Mouse (Mus musculus) layer of hippocampus, adult 2 months (tissue): Measurements from ENCODE around the gene Ncs1. TPM values are rescaled to one million over a fixed set of nuclear protein-coding genes. Genes with fewer than 3 reads are reported as not detected.

ENCODE experiments used
- DNase-seq, 2 experiments: peaks; one replicate each; pipeline ENCODE4 v3.0.0; 2022; ENCODE audit warnings: low spot score in 2 of 2
- H3K27ac ChIP-seq: fragments of 200-600 bp; 2 replicates; pipeline ENCODE4 v1.8.1; 2022
- H3K4me3 ChIP-seq: fragments of 200-600 bp; 2 replicates; pipeline ENCODE4 v1.8.1; 2022; ENCODE audit warnings: mild to moderate bottlenecking
- CTCF ChIP-seq: fragments of 200-600 bp; conservative IDR thresholded peaks from 2 replicates; pipeline ENCODE4 v1.8.1; 2022; ENCODE audit warnings: antibody characterized with exemption, mild to moderate bottlenecking, moderate library complexity
- total RNA-seq, 2 experiments: library from RNA; stranded (reverse); gene quantifications; 2 replicates each; pipeline ENCODE4 v1.2.3; 2021

Gene Ncs1
- total RNA-seq, 2 experiments from 2014 or later: 285 to 294 TPM

DNA sequence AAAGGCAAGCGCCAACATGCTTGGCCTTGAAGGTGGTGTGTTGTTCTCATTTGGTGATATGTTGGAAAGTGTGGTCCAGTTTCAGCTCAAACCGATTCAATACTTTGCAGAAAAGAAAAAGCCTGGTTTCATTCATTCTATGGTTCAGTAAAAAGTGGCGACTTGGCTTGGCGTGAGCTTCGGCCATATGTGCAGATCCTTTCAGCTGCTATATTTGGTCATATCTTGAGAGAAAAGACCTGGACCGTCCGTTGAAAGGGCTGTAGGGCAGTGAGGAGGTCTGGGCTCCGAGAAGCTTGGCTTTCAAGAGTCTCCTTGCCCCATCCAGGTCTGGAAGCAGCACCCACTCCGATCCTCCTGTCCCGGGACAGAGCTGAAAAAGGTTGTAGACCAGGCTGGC, 24.2 kb downstream of the Ncs1 start:
- H3K4me3 ChIP-seq: no peak overlapping the region
- DNase-seq: no peak
- no peak for TF ChIP-seq CTCF
- H3K27ac ChIP-seq: peak overlapping the region; percentile 67; the same call in 1 of the 2 replicates

DNA sequence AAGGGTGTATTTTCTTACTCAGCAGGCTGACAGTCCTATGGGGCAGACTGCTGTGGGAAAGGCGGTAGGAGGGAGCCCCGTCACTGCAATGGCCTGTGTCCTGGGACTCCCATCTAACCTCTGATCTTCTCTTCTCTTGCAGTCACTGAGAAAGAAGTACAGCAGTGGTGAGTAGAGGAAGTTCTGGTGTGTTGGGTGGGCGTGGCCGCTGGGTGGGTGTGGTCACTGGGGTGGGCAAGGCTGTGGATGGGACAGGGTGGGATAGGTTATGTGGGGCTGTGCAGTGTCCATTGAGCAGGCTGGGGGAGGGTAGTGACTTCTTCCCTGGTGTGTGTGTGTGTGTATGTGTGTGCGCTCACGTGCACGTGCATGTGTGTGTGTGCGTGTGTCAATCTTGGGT, 24.8 kb downstream of the Ncs1 start:
- Histone ChIP-seq H3K4me3 (no peak overlapping the region), H3K27ac (no peak overlapping the region)
- DNase-seq: no peak
- no peak for TF ChIP-seq CTCF

DNA sequence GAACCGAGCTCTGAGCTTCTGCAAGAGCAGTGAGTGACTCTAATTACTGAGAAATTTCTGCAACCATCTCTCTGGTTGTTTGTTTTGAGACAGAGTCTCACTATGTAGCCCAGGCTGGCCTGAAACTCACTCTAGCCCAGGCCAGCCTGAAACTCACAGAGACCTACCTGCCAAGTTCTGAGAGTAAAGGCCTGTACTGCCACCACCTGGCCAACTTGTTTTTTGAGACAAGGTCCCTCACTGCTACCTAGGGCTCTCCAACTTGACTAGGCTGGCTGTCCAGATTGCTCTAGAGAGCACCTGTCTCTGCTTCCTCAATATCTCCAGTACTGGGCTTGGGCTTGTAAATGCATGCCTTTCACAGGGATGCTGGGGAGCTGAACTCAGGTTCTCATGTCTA, 25.4 kb downstream of the Ncs1 start:
- Histone ChIP-seq H3K4me3 (no peak overlapping the region), H3K27ac (0 out of 2 replicates have a peak overlapping the region, but pooled peaks have one; percentile 7)
- DNase-seq: no peak
- TF ChIP-seq CTCF: peak; percentile 58

DNA sequence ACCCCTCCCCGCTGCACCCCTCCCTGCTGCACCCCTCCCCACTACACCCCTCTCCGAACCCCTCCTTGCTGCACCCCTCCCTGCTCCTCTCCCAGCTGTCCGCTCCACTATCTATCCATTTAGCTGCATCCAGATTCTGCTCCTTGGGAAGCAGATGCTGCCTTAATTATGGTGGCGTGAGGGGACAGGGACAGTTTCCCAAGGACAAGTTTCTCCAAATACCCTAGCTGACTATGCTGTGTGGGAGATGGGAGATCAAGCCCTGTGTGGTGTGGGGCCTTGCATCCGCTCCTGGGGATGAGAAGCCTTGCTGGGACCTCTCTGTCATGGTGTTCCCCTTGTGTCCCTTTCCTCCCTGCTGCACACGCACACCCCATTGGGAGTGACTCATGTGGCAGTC, 29.4 kb downstream of the Ncs1 start:
- H3K4me3 ChIP-seq: no peak overlapping the region
- TF ChIP-seq CTCF: no peak
- H3K27ac ChIP-seq: peak overlapping the region; percentile 32; the same call in 1 of the 2 replicates

DNA sequence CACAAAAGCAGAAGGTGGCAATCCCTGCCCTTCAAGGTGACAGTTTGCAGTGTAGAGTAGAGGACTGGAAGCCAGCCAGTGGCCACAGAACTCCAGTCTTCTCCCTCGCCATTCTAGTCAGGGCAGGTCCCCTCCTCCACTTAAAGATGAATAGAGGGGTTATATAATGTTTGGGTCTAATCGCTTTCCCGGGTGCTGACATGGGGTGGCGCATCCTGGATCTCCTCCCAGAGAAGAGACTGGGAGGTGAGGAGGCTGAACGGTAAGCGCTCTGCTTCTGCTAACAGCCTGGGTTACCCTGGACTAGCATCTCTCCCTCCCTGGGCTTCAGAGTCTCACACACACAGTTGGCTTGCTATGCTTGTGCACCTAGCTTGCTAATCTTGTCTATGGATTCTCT, 32.2 kb downstream of the Ncs1 start:
- peak overlapping the region; percentile 89 for H3K27ac ChIP-seq
- TF ChIP-seq CTCF: 0 out of 2 replicates have a peak, but pooled peaks have one; percentile 8
- peak in 1 of 2 experiments; percentile 39 for DNase-seq
- no peak overlapping the region for H3K4me3 ChIP-seq

More for the DNA sequence above, 29.4 kb downstream of the Ncs1 start:
- peak in 1 of 2 experiments; percentile 10 for DNase-seq

DNA sequence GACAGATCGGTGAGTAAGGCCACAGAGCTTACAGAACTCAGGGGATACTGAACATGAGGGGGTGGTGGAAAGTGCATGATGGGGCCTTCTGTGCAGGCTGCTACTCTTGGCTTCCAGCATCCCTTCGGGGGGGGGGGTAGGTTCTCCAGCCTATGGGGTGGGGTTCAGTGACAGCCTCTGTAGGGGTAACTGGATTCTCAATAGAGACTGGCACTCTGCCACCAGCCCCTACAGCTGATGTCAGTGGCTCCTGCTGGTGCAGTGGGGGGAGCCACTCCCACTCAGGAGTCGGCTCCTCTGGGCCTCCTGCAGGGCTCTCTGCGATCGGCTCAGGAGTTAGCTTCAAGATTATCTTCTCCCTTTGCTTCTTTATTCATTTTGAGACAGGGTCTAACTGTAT, 32.9 kb downstream of the Ncs1 start:
- no peak overlapping the region for H3K4me3 ChIP-seq
- H3K27ac ChIP-seq: peak overlapping the region; percentile 89
- TF ChIP-seq CTCF: no peak
- DNase-seq: peak in 1 of 2 experiments; percentile 56

DNA sequence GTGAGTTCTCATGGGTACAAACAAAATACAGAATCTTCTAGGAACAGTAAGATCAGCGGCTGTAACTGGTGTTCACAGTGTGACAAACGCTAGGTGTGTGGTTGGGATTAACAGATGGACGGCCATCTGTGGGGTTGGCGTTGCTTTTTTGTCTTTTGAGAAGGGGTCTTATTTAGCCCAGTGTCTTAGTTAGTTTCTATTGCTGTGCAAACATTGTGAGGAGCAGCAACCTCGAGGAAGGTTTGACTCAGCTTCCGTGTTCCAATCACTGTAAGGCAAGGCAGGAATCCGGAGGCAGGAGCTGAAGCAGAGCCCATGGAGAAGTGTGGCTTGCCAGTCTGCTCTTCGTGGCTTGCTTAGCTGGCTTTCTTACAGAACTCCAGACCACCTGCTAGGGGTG, 35.5 kb downstream of the Ncs1 start:
- no peak for TF ChIP-seq CTCF
- no peak overlapping the region for H3K4me3 ChIP-seq
- no peak for DNase-seq
- peak overlapping the region; percentile 79 for H3K27ac ChIP-seq

DNA sequence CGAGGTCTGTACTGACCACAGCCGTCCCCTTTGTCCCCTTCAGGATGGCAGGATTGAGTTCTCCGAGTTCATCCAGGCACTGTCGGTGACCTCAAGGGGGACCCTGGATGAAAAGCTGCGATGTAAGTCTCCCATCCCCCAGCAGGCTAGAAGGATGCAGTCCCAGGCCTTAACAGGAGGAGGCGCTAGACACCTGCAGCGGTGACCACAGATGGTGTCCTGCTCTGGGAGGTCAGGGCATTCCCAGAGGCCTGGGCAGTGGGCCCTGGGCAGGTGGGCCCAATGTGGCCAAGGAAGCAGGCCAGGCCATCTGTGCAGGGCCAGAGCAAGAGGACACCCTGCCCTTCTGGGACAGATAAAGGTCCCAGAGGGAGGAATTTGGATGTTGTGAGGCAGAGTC, 36.6 kb downstream of the Ncs1 start:
- TF ChIP-seq CTCF: peak; percentile 68
- DNase-seq: no peak
- Histone ChIP-seq H3K27ac (peak overlapping the region; percentile 79), H3K4me3 (no peak overlapping the region)

DNA sequence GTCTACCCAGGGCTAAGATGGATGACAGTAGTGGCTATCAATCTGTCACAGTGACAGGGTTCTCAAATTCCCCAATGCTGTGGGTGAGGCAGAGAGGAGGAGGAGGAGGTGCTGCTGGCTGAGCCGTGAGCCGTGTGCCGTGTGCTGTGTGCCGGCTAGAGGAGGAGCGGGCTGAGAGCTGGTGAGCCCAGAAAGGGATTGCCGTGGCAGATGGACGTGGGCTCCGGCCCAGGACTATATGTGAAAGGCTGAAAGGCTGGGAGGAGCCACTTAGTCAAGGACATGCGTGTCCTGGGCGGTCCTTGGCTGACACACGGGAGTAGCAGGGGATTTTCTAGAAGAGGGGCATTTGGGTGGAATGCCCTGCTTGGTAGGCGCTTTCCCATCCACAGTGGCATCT, 37.3 kb downstream of the Ncs1 start:
- DNase-seq: no peak
- no peak overlapping the region for H3K4me3 ChIP-seq

DNA sequence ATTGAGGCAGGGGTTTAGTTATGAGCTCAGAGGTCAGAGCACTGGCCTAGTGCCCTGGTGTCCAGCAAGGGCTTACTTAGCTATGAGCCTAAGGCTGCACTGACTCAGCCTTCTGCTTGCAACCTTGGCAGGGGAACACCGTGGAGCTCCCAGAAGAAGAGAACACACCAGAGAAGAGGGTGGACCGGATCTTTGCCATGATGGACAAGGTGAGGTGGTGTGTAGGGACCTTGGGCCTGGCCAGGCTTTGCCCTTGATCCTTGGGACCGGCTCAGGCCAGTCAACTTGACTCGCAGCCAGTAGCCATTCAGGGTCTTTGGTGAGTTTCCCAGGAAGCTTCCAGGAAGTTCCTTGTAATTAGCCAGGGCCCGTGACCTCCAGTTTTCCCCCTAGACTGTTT, 38.9 kb downstream of the Ncs1 start:
- Histone ChIP-seq H3K27ac (peak overlapping the region; percentile 32; the same call in 1 of the 2 replicates), H3K4me3 (no peak overlapping the region)
- TF ChIP-seq CTCF: no peak; the same call in 1 of the 2 replicates
- DNase-seq: no peak

More for the DNA sequence above, 37.3 kb downstream of the Ncs1 start:
- peak overlapping the region; percentile 79 for H3K27ac ChIP-seq
- TF ChIP-seq CTCF: no peak

DNA sequence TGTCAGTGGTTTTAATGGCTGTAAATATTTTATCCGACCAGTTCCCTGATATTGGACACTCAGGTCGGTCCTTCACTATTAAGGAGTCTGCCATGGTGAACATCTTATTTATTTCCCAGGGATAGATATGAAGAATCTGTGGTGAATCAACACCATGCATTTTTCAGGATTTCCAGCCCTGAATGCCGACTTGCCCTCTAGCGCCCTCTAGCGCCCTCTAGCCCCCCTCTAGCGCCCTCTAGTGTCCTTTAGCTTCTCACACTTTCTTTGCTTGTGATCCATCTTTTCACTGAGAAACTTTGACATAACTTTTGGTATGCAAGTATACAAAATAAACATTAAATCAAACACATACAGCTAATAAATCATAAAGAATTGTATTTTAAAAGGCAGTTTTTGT, 45.8 kb downstream of the Ncs1 start:
- Histone ChIP-seq H3K4me3 (no peak overlapping the region), H3K27ac (peak overlapping the region; percentile 61; the same call in 1 of the 2 replicates)
- DNase-seq: peak in 1 of 2 experiments; percentile 78
- peak; percentile 99 for TF ChIP-seq CTCF

DNA sequence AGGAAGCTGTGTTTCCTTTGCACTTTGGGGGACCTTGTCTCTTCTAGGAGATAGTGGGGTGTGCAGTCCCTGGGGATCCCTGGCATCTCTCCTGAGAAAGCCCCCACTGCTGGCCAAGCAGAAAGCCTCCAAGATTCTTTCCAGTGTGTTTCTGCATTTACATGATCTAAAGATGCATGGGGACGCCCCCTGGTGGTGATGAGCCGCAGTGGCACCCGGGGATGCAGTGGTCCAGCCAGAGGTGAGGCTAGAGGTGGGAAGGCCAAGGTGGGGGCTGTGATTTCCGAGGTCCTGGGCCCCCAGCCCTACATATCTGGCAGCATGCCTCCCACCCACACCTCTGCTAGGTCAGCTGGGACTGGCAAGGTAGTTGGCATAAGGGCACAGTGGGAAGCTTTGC, 49.4 kb downstream of the Ncs1 start:
- Histone ChIP-seq H3K4me3 (no peak overlapping the region), H3K27ac (no peak overlapping the region; the same call in 1 of the 2 replicates)
- peak in 1 of 2 experiments; percentile 79 for DNase-seq
- TF ChIP-seq CTCF: peak; percentile 97

DNA sequence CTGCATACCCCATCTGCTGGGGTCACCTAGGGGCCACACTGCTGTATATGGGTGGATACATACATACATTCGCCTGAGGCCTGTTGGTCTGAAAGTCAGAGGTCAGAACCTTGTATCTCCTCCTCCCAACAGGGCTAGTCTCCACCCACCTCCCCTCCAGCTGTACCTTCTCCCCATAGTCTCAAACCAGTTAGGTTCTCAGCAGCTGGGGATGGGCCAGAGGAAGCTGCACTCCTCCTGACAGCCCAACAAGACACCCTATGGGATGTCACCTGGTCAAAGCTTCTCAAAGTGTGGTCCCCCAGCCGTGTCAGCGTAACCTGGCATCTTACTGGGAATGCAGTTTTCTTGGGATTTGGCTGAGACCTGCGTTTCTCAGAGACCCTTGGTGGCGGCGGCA, 50.8 kb downstream of the Ncs1 start:
- TF ChIP-seq CTCF: no peak
- H3K4me3 ChIP-seq: no peak overlapping the region
- H3K27ac ChIP-seq: no peak overlapping the region
- no peak for DNase-seq

DNA sequence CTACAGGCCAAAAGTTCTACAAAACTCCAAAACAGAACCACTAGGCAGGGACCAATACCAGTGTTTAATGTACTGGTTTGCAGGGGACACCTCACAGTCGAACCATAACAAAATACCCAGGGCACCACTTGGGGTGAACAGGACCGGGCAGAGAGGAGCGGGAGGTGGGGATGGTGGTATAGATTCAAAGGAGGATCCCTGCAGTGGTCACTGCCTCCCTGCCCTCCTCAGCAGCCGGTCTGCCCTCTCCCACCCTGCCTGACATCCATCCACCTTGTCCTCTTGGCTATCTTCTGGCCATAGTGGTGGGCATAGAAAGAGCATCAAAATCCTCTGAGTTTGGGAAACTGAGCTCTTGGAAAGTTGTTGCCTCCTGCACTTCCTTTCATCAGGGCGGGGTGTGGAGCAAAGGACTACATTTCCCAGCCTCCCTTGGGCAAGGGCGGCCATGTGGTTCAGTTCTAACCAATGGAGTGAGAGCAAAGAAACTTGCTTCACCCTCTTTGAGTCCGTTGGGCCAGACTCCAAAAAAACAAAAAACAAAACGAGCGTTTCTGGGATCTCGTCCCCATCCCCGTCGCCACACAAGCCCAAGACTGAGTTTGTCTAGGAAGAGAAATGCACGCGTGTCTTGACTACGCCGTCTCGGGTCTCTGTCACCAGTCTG, 52.1 kb downstream of the Ncs1 start:
- peak; percentile 70 to 80 for DNase-seq
- Histone ChIP-seq H3K27ac (peak overlapping the region; percentile 59), H3K4me3 (peak overlapping the region; percentile 55)
- TF ChIP-seq CTCF: no peak
